Mouse (Mus musculus) gastrocnemius, postnatal 4 days (tissue): ENCODE measurements around the gene Pkig. TPM values are rescaled to one million over a fixed set of nuclear protein-coding genes. Genes with fewer than 3 reads are reported as not detected.
A peak's percentile ranks its signal among the peaks of the same experiment; 100 is the strongest.
"Not testable (repeated sequence)": the region's sequence is repeated elsewhere in the genome, so short reads cannot be mapped to it uniquely, and the experiment has no call there.

Experiments
- DNase-seq, 2 experiments: peaks; one replicate each; pipeline ENCODE4 v3.0.0; 2021 to 2022; ENCODE audit warnings: low spot score in 2 of 2, mixed read lengths in 2 of 2
- total RNA-seq, 2 experiments: library from RNA; stranded (reverse); gene quantifications; 2 replicates each; pipeline ENCODE4 v1.2.3; 2021

Gene Pkig
- total RNA-seq, 2 experiments from 2014 or later: 153 to 176 TPM

- DNase-seq: peak in 1 of 2 experiments; percentile 20
Observed at GRCm38 (mm10) chr2:163642685-163643575, 15.3 kb upstream of the Pkig start.

GRCm38 (mm10) chr2:163643576-163643971 lies 14.6 kb upstream of the Pkig start:
- no peak for DNase-seq

DNA sequence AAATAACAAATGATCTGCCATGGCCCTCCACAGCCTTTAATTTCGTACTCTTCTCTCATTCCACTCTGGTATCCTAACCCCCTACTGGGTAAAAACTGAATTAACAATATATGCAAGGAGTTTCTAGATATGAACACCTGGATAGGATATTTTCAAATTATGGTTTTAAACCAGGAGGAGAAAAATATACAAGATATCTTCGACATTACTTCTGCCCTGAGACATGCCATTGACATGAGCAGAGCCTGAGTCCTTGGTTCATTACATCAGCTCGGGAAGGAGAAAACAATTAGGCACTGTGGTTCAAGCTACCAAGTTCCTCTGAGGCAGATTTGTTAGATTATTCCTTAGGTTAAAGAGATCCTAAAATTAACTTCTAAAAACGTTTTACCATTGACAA lies 14.1 kb upstream of the Pkig start:
- DNase-seq: no peak

- peak; percentile 98 to 99 for DNase-seq
Observed at GRCm38 (mm10) chr2:163644575-163645385, 13.4 kb upstream of the Pkig start, which contains the start of gene Serinc3. Serinc3 (minus strand) TSS chr2:163645131.

DNA sequence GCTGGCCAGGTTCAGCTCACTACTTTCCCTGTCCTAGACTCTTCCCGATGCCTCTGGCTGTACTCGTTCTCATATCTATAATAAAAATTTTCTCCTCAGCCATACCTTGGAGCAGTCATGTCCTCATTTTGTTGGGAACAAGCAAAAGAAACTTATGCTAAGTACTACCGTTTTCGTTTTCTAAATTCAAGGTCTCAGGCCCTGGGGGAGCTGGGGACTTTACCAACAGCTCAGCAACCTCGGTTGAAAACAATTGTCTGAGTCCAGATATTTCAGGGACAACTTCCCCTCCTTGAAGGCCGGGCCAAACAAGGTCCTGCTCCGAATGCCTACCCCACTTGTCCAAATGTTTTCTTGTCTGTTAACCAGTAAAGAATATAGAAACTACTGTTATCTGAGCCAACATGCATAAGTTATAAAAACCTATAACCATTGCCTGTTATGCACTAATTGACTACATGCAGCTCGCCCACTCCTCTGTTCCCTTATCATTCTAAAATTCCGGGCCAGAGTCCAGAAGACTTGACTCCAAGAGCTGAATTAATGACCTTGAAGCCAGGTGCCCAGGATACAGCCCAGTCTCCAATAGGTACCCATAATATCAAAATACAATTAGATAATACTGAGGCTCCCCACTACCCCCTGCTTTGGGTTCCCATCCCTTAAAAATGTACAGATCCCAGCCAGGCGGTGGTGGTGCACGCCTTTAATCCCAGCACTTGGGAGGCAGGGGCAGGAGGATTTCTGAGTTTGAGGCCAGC lies 12.3 kb upstream of the Pkig start:
- DNase-seq: no peak

- no peak for DNase-seq
Observed at GRCm38 (mm10) chr2:163646461-163647080, 11.6 kb upstream of the Pkig start.

GRCm38 (mm10) chr2:163655699-163656098 lies 2.5 kb upstream of the Pkig start:
- not testable (repeated sequence) for DNase-seq

GRCm38 (mm10) chr2:163657486-163657885 lies 700 bp upstream of the Pkig start:
- no peak for DNase-seq

DNA sequence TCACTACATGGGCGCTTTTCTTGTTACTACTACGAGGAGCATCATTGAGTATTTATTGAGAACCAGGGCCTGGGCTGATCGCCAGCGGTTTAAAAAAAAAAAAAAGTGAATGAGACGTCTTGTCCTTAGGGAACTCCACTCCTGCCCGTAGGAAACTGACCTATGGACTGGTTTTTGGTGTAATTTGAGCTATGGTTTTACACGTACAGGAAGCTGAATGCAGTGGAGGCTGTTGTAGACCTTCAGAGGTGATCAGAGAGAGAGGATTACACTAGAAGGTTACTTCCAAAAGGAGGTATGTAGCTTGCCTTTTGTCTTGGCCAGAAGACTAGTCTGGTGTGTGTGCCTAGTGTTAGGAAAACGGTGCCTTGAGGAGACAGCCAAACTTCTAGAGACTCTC lies 755 bp downstream of the Pkig start:
- DNase-seq: peak in 1 of 2 experiments; percentile 27

DNA sequence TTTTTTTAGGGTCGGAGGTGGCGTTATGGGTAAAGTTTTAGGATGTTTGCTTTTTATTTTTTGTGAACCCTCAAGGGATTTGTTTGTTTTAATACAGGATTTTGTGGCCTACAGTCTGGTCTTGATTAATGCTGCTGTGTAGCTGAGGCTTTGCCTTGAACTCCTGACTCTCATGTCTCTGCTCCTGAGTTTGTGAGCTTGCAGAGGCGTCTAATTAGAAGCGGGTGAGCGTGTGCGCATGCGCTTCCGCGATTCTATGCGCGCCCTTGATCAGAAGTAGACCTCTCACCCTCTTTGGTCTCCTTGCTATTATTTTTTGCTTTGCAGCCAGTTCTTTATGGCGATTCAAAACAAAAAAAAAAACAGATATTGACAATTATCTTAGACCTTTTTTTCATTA lies 1.2 kb downstream of the Pkig start:
- DNase-seq: no peak

- DNase-seq: no peak
Observed at GRCm38 (mm10) chr2:163660103-163660701, 2.0 kb downstream of the Pkig start.

DNA sequence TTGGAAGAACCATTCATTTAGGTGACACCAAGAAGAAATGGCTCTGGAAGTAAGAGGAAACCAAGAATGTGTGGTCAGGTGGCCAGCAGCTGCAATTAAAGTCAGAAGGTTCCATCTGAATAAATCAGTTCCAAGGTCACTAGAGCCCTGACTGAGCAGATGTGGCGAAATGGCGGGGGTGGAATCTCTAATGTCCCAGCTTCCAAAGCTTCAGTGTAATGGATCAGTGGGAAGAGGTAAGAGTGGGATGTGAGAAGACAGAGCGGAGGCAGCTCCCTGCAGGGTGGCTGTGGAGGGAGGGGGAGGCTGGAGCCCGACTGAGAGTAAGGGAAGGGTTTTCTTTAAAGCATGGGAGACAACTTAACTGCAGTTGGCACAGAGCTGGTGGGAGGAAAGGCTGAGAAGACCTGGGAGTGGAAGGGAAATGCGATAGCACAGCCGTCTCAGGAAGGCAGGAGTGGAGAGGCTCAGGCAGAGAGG lies 3.2 kb downstream of the Pkig start:
- DNase-seq: no peak

GRCm38 (mm10) chr2:163662076-163662475 lies 3.9 kb downstream of the Pkig start:
- no peak for DNase-seq

DNA sequence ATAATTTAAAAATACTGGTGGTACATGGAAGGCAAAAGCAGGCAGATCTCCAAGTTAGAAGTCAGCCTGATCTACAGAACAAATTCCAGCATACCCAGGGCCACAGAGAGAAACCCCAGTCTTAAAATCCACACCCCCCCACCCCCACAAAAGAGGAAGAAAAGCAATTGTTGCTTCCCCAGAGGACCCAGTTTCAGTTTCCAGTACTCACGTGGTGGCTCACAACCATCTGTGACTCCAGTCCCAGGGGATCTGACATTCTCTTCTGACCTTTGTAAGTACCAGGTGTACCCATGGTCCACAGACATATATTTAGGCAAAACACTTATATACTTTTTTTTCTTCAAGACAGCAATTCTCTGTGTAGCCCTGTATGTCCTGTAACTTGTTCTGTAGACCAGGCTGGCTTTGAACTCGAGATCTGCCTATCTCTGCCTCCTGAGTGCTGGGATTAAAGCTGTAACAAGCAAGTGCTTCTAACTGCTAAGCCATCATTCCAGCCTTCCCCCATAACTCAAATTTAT lies 4.6 kb downstream of the Pkig start:
- no peak for DNase-seq

DNA sequence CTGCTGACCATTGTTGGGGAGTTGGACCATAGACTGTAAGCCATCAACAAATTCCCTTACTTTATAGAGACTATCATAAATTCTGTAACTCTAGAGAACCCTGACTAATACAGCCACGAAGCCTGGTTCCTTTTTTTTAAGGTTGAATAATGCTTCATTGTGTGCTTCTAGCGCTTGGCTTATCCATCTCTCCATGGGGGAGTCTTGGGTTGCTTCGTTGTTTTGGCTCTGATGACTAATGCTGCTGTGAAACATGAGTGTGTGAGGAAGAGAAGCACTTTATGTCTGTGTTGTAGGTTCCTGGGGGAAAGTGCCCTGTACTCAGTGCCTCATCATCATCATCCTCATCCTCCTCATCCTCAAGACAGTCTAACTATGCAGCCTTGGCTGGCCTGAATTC lies 5.7 kb downstream of the Pkig start:
- DNase-seq: no peak

DNA sequence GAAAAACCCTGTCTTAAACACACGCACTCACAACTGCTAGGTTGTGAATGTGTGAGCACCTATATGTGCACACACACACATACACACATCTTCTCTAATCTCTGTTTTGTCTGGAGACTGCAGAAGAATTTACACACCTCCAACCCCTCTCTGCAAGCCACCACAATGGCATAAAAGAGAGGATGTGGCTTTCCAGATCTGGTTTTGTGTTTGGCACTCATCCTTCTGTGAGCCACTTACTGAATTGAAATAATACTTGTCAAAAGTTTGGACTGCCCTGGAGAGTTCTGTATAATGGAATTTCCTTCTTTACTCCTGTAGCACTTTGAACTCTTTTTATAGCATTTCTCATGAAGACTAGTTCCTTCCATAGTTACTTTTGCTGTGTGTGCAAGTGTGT lies 8.9 kb downstream of the Pkig start:
- no peak for DNase-seq

GRCm38 (mm10) chr2:163670872-163671594 lies 12.8 kb downstream of the Pkig start:
- DNase-seq: no peak

- no peak for DNase-seq
Observed at GRCm38 (mm10) chr2:163674397-163674796, 16.2 kb downstream of the Pkig start.

DNA sequence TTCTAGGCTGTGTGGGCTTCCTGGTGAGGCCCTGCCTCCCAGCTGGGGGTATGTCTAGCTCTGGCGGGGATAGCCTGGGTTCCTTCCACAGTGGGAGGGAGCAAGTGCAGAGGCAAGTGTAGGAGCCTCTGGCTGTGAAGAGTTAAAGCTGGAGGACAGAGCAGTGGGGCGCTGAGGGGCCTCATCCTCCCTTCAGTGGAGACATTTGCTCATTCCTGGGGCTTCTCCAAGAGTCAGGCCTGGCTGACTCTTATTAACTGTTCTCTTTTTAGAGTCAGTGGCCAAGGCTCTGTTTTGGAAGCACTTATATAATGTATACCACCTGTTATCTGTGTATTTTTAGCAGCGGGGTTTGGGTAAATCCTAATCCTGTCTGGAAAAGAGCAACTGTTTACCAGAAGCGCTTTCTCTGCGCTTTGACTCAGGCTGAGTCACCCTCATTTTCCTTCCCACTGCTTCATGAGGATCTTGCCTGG lies 17.0 kb downstream of the Pkig start:
- DNase-seq: peak in 1 of 2 experiments; percentile 61
